Mouse (Mus musculus) layer of hippocampus, adult 18-20 months (tissue): Measurements from ENCODE around the gene Pex1. TPM values are rescaled to one million over a fixed set of nuclear protein-coding genes. Genes with fewer than 3 reads are reported as not detected.
"Not testable (repeated sequence)": the region's sequence is repeated elsewhere in the genome, so short reads cannot be mapped to it uniquely, and the experiment has no call there.

Source experiments
- DNase-seq, 2 experiments: peaks; one replicate each; pipeline ENCODE4 v3.0.0; 2022; ENCODE audit warnings: low spot score in 2 of 2
- long read RNA-seq: library from polyadenylated mRNA; stranded (forward); transcript quantifications from one replicate; pipeline ENCODE4 v2.0.0, GENCODE M21; 2021
- total RNA-seq, 2 experiments: library from RNA; stranded (reverse); gene quantifications; 2 replicates each; pipeline ENCODE4 v1.2.3; 2021

The Pex1 gene
- 10 to 100 TPM; 23.9 to 24.7 TPM for total RNA-seq
- long read RNA-seq, full-length matches to known transcripts = 11 of 19 reads
- long read RNA-seq, partial matches to known transcripts = 2 of 19 reads
- long read RNA-seq, other reads (novel, unspliced or antisense) = 6 of 19 reads

DNA sequence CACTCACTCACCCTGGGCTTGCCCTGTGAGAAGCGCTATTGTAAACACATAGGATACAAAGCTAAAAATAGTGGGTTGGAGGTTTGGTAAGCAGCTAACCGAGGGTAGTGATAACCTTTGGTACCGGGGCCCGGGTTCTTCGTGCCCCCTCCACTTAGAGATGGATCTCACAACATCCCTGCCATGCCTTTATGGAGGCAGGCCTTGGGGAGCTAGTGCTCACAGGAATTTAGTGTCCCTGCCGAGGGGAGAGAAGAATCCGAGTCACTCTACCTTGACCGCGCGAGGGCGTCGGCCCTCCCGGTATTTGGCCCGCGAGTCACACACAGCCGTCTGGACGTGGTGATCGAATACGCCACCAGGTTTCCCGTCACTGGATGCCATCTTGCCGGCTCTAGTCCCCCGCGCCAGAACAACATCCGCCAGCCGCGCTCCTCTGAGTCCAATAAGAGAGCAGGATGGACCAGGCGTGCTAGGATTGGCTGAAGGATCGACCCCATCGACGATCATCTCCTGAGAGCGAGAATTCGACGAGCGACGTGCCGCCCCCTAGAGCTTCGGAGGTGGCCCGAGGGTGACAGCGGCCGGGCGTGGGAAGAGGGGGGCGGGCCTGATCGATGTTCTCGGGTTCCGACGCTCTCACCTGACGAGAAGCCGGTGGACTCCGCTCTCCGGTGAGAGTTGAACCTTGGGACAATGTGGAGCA is at the start of gene Pex1:
TSS of gene Pex1 (plus strand) at position 374 of the 706 bp plus-strand sequence.
- peak; percentile 96 to 97 for DNase-seq

DNA sequence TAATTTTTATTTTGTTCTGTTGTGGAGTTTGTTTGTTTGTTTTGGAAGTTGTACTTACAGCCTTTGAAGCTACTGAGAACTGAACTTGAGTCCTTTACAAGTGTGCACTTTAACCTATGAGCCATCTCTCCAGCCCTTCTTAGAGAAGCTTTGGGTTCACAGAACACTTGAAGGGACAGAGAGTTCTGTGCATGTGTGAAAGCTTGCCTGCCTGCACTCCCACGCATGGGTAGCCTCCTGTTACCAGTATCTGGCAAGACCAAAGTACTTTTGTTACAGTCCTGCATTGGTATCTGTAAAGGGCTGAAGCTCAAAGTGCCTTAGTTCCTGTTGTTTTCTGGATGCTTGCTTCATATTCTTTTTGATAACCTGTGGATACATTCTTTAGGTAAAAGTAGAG is 49.6 kb upstream of the Pex1 start:
- DNase-seq = peak in 1 of 2 experiments; percentile 32

DNA sequence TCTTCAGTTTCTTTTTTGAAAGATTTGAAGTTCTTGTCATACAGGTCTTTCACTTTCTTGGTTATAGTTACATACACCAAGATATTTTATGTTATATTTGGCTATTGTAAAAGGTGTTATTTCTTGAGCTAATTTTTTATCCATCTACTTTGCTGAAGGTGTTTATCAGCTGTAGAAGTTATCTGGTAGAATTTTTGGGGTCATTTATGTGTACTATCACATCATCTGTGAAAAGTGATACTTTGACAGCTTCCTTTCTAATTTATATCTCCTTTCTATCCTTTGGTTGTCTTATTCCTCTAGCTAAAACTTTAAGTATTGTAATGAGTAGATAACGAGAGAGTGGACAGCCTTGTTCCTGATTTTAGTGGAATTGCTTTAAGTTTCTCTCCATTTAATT is 44.4 kb upstream of the Pex1 start:
- DNase-seq = no peak

DNA sequence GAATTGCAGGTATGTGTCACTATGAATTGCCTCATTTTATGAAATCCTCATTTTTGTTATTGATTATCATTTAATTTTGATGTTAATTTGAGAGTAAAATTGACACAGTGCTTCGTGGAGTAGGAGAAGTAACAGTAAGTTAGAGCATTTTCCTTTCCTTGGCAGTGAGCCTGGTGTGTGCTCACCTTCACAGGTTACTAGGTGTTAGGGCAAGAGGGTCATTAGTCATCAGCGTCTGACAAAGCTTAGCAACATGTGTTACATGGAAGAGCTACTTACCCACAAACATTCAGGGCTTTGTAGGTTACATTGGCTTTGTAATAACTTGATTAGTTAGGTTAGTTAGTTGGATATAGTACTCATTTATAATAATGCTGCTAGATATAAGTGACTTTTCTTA is 41.7 kb upstream of the Pex1 start:
- no peak for DNase-seq

DNA sequence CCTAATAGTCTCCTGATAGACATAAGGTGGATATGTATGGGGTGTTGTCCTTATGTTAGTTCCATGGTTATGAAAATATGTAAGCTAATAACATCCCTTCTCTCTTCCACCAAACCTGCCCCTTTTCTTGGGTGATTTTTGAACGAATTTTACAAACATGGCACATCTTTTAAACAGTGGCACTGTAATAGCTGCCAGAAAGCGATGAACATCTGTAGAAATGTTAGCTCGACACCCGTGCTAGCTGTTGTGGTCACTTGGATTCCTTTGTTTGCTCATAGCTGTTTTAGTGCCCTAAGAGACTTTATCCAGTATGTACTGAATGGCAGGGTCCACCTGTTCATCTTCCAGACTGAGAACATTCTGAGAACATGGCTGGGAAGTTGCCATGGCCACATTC is 24.6 kb upstream of the Pex1 start, which contains the start of gene 1700109H08Rik:
TSS of gene 1700109H08Rik (plus strand) at position 301 of the 400 bp plus-strand sequence.
- DNase-seq = no peak

DNA sequence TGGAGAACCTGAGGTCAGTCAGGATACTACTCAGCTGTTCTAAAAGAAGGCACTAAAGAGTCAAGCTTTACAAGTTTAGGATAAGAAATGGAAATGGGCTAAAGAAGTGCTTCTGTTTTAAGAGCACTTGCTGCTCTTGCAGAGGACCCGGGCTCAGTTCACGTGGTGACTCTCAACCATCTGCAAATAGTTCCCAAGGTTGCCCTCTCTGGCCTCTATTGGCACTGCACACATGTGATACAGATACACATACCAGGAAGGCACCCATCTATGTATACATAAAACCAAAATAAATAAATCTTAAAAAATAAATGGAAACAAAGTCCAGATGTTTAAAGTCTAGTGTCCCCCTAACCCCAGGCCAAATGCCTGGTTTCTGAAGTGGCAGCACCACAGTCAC is 21.0 kb upstream of the Pex1 start:
- no peak for DNase-seq

DNA sequence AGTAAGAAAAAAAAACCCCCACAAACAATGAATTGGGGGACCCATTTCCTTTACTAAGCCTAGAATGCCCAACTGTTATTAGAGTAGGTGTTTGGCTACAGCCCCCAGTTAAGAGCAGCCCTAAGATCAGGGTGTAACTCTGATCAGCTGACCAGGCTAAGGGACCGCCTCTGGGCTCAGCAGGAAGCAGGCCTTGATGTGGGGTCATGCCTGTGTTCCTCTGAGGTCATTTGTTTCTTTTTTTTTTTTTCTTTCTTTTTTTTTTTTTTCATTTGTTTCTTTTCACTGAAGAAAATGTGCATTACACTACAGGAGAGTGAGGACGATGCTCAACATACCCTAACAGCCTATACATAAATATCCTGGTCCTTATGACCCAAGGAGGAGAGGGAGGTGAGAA is 17.9 kb upstream of the Pex1 start:
- DNase-seq = no peak

DNA sequence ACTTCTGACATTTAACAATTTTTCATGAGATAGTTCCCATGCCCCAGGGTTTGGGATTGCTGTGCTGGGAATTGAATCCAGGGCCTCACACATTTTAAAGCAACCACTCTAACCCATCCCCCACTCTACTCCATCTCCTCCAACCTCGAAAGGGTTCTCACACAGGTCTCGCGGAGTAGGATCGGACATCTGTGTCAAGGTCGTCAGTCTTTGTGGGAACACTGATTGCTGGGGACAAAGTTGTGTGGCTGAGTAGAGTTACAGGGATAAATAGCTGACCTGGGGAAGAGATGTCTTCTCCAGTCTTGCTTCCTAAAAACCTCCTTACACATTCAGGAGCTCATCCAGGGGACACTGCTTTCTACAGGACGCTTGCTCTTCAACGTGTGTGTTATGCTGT is 16.8 kb upstream of the Pex1 start:
- no peak for DNase-seq

DNA sequence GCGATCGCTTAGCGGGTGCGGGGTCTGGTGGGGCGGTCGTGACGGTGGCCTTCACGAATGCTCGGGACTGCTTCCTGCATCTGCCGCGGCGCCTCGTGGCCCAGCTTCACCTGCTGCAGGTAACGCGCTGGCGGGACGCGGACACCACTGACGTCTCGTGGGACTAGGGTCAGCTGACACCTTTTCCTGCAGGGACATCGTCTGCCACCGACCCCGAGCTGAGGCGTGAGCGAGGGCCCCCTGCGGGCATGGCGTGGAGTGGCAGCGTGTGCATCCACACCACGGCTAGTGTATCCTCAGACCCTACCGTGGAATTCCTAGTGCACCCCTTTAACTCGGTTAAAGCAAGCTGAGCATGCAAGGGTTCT is 517 bp downstream of the Pex1 start, which contains the start of gene Rbm48:
TSS of gene Rbm48 (minus strand) at position 187 of the 368 bp plus-strand sequence.
- peak; percentile 73 to 87 for DNase-seq

DNA sequence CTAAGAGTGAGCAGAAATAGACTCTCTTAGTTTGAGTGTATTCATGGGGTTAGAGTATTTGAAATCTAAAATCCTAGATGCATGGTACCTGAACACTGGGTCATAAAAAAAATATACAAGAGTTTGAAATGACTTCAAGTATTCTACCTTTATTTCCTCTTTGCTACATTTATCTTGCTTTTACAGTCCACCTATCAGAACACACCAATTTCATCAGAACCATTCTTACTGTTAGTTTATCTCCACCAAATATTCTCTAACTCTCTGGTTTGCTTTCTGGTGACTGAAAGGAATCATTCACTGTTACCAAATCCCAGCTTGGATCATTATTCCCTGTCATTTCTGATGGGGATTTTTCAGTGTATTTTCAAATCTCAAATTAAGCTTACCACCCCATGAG is 1.3 kb downstream of the Pex1 start:
- DNase-seq = no peak

DNA sequence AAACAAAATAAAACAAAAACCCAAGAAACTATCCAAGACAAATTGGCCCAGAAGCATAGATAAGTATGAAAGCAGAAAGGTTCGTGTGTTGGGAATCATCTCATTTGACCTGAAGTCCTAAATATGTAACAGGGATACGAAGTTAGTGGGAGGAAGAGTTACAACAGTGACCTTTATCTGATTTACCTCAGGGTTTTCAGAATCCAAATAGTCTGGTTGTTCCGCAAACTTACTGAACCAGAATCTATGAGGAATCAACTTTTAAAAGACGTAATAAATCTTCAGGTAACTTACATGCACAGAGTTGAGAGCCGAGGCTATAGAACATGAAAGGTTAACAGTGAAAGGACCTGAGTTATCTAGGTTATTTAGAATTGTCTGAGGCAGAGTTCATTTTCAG is 2.9 kb downstream of the Pex1 start:
- DNase-seq = no peak

DNA sequence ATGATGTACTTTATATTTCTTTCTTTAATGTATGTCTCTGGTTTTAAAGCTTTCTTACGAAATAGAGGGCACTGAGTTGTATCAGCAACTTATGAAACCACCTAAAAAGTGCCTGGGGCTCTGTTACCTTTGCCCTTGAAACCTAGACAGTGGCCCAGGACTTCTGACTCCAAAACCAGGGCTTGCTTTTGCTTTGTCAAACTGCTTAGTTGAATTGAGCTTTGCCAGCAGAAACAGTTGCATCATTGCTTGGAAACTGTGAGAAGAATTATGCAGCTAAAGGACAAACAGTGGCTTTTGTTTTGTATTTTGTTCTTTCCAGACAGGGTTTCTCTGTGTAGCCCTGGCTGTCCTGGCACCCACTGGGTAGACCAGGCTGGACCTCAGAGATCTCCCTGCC is 4.4 kb downstream of the Pex1 start:
- DNase-seq = no peak

DNA sequence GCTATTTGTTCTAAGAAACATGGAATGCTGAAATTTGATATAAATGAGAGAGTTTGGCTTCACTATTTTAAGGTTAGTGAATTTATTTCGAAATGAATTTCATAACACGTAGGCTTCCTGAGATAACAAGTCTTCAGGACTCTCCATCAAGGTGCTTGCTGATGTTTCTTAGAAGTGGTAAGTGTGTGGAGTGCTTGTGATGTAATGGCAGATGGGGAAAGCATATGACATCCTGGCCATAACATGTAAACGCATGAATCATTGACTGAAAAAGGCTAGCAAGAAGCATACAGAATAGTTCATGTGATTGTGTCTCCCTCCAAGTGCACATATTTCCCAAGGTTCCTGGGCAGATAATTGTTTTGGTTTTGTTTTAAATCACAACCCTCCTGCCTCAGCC is 4.9 kb downstream of the Pex1 start:
- DNase-seq = no peak

DNA sequence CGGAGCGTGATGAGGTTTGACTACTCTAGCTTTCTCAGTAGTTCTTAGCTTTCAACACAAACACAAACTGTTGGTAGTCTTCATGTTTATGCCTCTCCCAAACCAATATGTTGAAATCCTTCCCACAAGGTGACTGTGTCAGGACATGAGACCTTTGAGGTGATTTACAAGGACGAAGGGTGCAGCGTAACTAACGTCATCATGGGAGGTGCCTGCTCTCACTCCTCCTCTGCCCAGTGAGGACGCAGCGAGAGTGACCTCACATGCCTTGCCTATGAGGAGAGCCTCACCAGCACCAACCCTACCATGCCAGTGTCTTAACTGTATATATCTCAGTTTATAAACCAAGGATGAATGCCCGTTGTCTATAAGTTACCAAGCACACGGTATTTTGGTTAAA is 11.2 kb downstream of the Pex1 start:
- no peak for DNase-seq

DNA sequence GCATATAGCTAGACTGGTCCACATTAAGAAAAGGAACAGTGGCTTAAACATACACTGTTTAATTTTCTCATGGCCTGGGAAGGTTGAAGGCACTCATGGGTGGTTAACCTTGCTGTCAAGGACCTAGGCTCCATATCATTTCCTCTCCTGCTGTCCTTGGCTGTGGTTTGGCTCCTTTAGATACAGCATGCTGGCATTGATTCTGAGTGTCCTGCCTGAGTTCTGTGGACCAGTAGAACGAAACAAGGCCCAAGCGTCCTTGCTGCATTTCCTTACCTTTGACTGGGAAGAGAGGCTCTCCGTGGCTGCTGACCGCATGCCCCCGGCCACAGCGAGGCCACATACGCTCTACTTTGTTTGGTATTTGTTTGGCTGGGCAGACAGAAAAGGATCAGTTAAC is 13.4 kb downstream of the Pex1 start:
- DNase-seq = no peak

DNA sequence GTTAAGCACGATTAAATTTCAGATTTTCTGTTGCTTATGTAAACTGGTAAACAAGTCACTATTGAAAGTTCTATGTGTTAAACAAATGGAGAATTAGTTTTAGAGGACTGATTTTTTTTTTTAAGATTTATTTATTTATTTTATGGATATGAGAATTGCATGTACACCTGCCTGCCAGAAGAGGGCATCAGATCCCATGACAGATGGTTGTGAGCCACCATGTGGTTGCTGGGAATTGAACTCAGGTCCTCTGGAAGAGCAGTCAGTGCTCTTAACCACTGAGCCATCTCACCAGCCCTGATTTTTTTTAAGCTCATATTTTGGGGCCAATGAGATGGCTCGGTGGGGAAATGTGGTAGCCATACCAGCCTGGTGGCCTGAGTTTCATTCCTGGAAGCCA is 16.0 kb downstream of the Pex1 start:
- DNase-seq = not testable (repeated sequence)

DNA sequence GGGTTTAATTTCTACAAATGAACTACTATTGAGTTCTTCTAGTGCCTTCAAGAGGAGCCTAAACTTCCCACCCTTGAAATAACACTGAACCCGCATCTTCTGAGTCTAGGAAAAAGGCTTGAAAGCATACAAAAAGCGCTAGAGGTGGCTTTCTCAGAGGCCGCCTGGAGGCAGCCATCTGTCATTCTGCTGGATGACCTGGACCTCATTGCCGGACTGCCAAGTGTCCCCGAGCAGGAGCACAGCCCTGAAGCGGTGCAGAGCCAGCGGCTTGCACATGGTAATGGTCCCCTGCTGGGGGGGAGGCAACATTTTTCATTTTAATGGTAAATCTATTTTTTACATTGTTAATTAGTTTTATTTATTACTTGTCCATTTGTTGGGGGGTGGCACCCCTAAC is 24.6 kb downstream of the Pex1 start:
- no peak for DNase-seq

DNA sequence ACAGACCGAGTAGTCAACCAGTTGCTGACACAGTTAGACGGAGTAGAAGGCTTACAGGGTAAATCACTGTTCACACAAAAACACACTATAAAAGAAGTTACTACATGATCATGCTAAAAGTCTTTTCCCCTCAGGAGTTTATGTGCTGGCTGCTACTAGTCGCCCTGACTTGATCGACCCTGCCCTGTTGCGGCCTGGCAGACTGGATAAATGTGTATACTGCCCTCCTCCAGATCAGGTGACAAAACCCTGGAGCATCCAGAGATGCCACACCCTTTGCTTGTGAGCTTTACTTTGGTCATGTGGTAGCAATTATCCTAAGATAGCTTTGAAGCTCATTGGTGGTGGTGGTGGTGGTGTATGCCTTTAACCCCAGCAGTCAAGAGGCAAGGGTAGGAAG is 34.2 kb downstream of the Pex1 start:
- DNase-seq = no peak

DNA sequence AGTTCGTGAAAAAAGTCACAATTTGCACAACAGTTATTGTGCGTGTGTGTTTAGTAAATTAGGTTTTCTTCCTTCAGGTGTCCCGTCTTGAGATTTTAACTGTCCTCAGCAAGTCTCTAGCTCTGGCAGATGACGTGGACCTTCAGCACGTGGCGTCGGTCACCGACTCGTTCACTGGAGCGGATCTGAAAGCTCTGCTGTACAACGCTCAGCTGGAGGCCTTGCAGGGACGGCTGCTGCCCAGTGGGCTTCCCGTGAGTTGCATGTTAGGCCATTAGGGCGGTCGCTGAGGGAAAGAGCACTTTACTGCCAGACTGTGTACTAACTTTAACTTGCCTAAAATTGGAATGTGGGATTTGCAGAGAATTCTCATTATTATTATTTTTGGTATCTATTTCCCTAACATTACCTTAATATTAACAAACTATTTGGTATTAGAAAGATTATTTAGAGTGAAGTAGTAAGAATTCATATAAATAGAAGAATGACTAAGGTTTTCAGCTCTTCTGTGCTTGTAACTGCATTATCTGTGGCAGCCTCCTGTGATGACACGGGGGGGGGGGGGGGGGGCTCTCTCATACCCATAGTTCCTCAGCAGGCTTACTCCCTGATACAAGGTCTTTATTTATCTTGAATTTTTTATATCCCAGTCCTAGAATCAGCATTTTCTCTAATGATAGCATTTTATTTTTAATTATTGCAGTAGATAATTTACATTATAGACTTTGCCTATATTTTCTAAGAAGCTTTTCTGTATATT is 35.8 kb downstream of the Pex1 start:
- DNase-seq = no peak

DNA sequence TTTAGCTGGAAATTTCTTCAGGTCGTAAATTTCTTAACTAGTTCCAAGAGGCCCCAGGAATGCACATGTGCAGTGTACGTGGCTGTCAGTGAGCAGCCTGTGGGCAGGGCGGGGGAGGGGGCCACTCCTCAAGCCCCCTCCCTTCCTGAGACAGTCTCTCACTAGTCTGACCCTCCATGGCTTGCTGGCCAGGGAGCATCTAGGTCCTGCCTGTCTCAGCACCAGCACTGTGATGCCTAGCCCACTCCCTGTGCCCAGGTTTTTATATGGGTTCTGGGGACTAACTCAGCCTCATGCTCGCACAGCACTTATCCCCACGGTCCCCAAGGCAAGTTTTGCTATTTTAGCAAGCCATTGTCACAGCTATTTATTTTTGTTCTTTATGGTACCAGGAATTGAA is 36.4 kb downstream of the Pex1 start:
- DNase-seq = no peak

DNA sequence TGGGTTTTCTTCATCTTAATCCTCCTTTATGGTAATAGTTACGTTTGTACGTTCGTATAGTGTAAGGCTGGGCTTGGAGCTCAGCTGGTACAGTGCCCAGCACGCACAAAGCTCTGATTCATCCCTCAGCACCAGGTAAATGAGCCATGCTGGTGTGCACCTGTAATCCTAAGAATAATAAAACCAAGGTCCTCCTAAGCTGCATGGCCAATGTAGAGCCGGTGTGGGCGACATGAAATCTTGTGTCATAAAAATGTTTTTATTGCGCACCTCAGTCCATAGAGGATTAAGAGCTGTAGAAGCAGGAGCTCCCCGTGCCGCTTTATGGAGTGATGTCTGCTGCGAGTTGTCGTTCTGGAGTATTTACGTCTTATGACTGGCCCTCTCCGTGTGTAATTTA is 37.4 kb downstream of the Pex1 start:
- no peak for DNase-seq

DNA sequence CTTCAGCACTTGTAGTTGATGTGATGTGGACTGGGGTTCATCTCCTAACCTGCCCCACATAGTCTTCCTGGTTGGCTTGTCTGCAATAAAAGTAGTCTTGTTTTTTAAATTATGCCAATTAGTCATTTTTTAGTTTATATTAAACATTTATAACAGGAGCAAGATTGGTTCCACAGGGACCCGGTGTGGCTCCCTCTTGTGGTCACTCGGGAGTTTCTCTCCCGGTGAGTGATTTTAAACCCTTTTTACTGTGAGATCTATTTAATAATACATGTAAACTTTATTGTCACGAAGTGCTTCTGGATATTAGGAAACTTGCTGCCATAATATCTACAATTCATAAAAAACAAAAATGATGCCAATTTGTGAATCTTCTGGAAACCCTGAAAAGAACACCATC is 38.1 kb downstream of the Pex1 start:
- DNase-seq = no peak

DNA sequence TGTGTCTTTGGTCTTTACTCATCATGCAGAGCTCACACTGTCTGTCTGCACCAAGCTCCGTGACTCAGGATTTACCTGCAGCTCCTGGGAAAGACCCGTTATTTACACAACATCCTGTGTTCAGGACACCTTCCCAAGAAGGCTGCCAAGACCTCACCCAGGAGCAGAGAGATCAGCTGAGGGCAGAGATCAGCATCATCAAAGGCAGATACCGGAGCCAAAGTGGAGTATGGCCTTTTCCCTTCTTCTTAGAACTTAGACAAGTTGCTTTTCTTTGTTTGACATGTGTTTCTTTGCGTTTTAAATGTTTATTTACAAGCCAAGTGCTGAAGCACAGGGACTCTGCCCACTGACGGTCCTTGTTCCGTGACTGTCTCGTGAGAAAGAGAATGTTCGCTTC is 39.4 kb downstream of the Pex1 start:
- DNase-seq = no peak
